Mouse (Mus musculus) MEL (cell line): ENCODE data around the gene Spcs3. TPM values are rescaled to one million over a fixed set of nuclear protein-coding genes. Genes with fewer than 3 reads are reported as not detected.
"Not testable (repeated sequence)": the region's sequence is repeated elsewhere in the genome, so short reads cannot be mapped to it uniquely, and the experiment has no call there.

ENCODE experiments used
- DNase-seq: peaks from one replicate; pipeline ENCODE4 v3.0.0; 2011; ENCODE audit warnings: low read depth, low spot score
- H3K27ac ChIP-seq: 2 replicates; pipeline ENCODE4 v1.5.1; 2012; ENCODE audit warnings: low read depth, mild to moderate bottlenecking, control low read depth, low read length, moderate library complexity; ENCODE audit not compliant: control insufficient read depth
- H3K27me3 ChIP-seq, 2 experiments: fragments of 150-350 bp in 1 of 2; sonication (generic) in 1 of 2; 2 replicates each; pipeline ENCODE4 v1.6.1; 2012; ENCODE audit warnings: low read length in 2 of 2, mild to moderate bottlenecking in 2 of 2, improper control_type of control experiment in 1 of 2, moderate library complexity in 1 of 2; ENCODE audit not compliant: insufficient read depth in 2 of 2, control insufficient read depth in 1 of 2
- H3K36me3 ChIP-seq, 2 experiments: 2 replicates each; pipeline ENCODE4 v1.6.1; 2012 to 2014; ENCODE audit warnings: low read length in 2 of 2, improper control_type of control experiment in 1 of 2, inconsistent platforms in 1 of 2, mild to moderate bottlenecking in 1 of 2; ENCODE audit not compliant: insufficient read depth in 2 of 2, control insufficient read depth in 1 of 2
- H3K4me1 ChIP-seq, 2 experiments: fragments of 150-350 bp in 1 of 2; sonication (generic) in 1 of 2; 2 replicates each; pipeline ENCODE4 v1.6.1; 2012; ENCODE audit warnings: low read length in 2 of 2, improper control_type of control experiment in 1 of 2, mild to moderate bottlenecking in 1 of 2; ENCODE audit not compliant: insufficient read depth in 2 of 2, control insufficient read depth in 1 of 2
- H3K4me3 ChIP-seq, 2 experiments: fragments of 150-350 bp in 1 of 2; sonication (generic) in 1 of 2; 2 replicates each; pipeline ENCODE4 v1.5.1; 2012; ENCODE audit warnings: low read depth in 2 of 2, low read length in 2 of 2, mild to moderate bottlenecking in 2 of 2, moderate library complexity in 2 of 2, control low read depth in 1 of 2, improper control_type of control experiment in 1 of 2; ENCODE audit not compliant: control insufficient read depth in 1 of 2, insufficient read depth in 1 of 2
- H3K79me2 ChIP-seq: 2 replicates; pipeline ENCODE4 v1.6.1; 2012; ENCODE audit warnings: mild to moderate bottlenecking, low read length, moderate library complexity; ENCODE audit not compliant: control insufficient read depth, poor library complexity, insufficient read depth
- H3K9ac ChIP-seq: 2 replicates; pipeline ENCODE4 v1.6.1; 2012; ENCODE audit warnings: low read depth, mild to moderate bottlenecking, control low read depth, low read length, moderate library complexity; ENCODE audit not compliant: control insufficient read depth, poor library complexity, severe bottlenecking
- H3K9me3 ChIP-seq: fragments of 150-350 bp; sonication (generic); replicated peaks from 2 replicates; pipeline ENCODE4 v1.6.1; 2012; ENCODE audit warnings: mild to moderate bottlenecking, low read length, improper control_type of control experiment, moderate library complexity; ENCODE audit not compliant: insufficient read depth
- BHLHE40 ChIP-seq: IDR thresholded peaks from 2 replicates; pipeline ENCODE4 v1.6.1; 2012; ENCODE audit warnings: low read depth, mild to moderate bottlenecking, inconsistent platforms, low read length, improper control_type of control experiment, borderline replicate concordance
- EP300 ChIP-seq, 2 experiments: IDR thresholded peaks; 2 replicates each; pipeline ENCODE4 v1.6.1; 2011; ENCODE audit warnings: improper control_type of control experiment in 2 of 2, low read length in 2 of 2, low read depth in 1 of 2, mild to moderate bottlenecking in 1 of 2
- ETS1 ChIP-seq: IDR thresholded peaks from 2 replicates; pipeline ENCODE4 v1.6.1; 2012; ENCODE audit warnings: low read depth, mild to moderate bottlenecking, inconsistent platforms, low read length, improper control_type of control experiment, moderate library complexity
- GATA1 ChIP-seq: IDR thresholded peaks from 2 replicates; pipeline ENCODE4 v1.6.1; 2011; ENCODE audit warnings: low read depth, low read length, improper control_type of control experiment
- HCFC1 ChIP-seq: IDR thresholded peaks from 2 replicates; pipeline ENCODE4 v1.6.1; 2012; ENCODE audit warnings: low read depth, mild to moderate bottlenecking, inconsistent platforms, low read length, improper control_type of control experiment, moderate library complexity
- KAT2A ChIP-seq: conservative IDR thresholded peaks from 2 replicates; pipeline ENCODE4 v1.6.1; 2012; ENCODE audit warnings: low read depth, low read length, improper control_type of control experiment, inconsistent platforms
- MAX ChIP-seq: IDR thresholded peaks from 2 replicates; pipeline ENCODE4 v1.6.1; 2011; ENCODE audit warnings: low read length, improper control_type of control experiment
- MXI1 ChIP-seq: IDR thresholded peaks from 2 replicates; pipeline ENCODE4 v1.6.1; 2011; ENCODE audit warnings: mild to moderate bottlenecking, low read depth, low read length, improper control_type of control experiment
- MYB ChIP-seq: IDR thresholded peaks from 2 replicates; pipeline ENCODE4 v1.6.1; 2011; ENCODE audit warnings: mild to moderate bottlenecking, low read depth, low read length, improper control_type of control experiment
- MYC ChIP-seq: IDR thresholded peaks from 2 replicates; pipeline ENCODE4 v1.6.1; 2011; ENCODE audit warnings: low read depth, mild to moderate bottlenecking, low read length, improper control_type of control experiment, moderate library complexity
- POLR2AphosphoS2 ChIP-seq: IDR thresholded peaks from 2 replicates; pipeline ENCODE4 v1.6.1; 2011; ENCODE audit warnings: low read length, improper control_type of control experiment
- RCOR1 ChIP-seq: IDR thresholded peaks from 2 replicates; pipeline ENCODE4 v1.6.1; 2012; ENCODE audit warnings: low read depth, mild to moderate bottlenecking, inconsistent platforms, low read length, improper control_type of control experiment
- SIN3A ChIP-seq: IDR thresholded peaks from 2 replicates; pipeline ENCODE4 v1.6.1; 2012; ENCODE audit warnings: low read length, improper control_type of control experiment, inconsistent platforms
- TAL1 ChIP-seq: IDR thresholded peaks from 2 replicates; pipeline ENCODE4 v1.6.1; 2012; ENCODE audit warnings: mild to moderate bottlenecking, inconsistent platforms, low read length, moderate library complexity, mixed read lengths
- TCF12 ChIP-seq: IDR thresholded peaks from 2 replicates; pipeline ENCODE4 v1.6.1; 2014; ENCODE audit warnings: low read depth, mild to moderate bottlenecking, inconsistent platforms, low read length, improper control_type of control experiment, moderate library complexity
- USF2 ChIP-seq, 2 experiments: IDR thresholded peaks; 2 replicates each; pipeline ENCODE4 v1.6.1; 2011 to 2012; ENCODE audit warnings: improper control_type of control experiment in 2 of 2, low read length in 2 of 2, borderline replicate concordance in 1 of 2, inconsistent platforms in 1 of 2, low read depth in 1 of 2, mild to moderate bottlenecking in 1 of 2; ENCODE audit not compliant: insufficient read depth in 1 of 2
- ZMIZ1 ChIP-seq: IDR thresholded peaks from 2 replicates; pipeline ENCODE4 v1.6.1; 2012; ENCODE audit warnings: low read depth, mild to moderate bottlenecking, inconsistent platforms, low read length, improper control_type of control experiment, moderate library complexity
- ZNF384 ChIP-seq: IDR thresholded peaks from 2 replicates; pipeline ENCODE4 v1.6.1; 2012; ENCODE audit warnings: low read depth, mild to moderate bottlenecking, inconsistent platforms, low read length, improper control_type of control experiment
- polyA plus RNA-seq, 2 experiments: library from polyadenylated mRNA; stranded (reverse) in 1 of 2; unstranded in 1 of 2; fragments of >175 nt in 1 of 2; fragments of >200 nt in 1 of 2; gene quantifications; 2 replicates each; pipeline versions ENCODE4 v1.2.1 to v1.2.4; 2012; ENCODE audit warnings: low replicate concordance in 2 of 2, low read depth in 1 of 2; ENCODE audit not compliant: insufficient read length in 2 of 2, insufficient read depth in 1 of 2, missing spikeins in 1 of 2
- total RNA-seq: library from RNA; depleted of rRNA; stranded (reverse); fragments of 300-350 nt; gene quantifications from 2 replicates; pipeline ENCODE4 v1.2.3, GENCODE M21; 2012

Gene Spcs3
- total and polyA plus RNA-seq, 3 experiments: 69.0 to 140 (median 78.0) TPM

DNA sequence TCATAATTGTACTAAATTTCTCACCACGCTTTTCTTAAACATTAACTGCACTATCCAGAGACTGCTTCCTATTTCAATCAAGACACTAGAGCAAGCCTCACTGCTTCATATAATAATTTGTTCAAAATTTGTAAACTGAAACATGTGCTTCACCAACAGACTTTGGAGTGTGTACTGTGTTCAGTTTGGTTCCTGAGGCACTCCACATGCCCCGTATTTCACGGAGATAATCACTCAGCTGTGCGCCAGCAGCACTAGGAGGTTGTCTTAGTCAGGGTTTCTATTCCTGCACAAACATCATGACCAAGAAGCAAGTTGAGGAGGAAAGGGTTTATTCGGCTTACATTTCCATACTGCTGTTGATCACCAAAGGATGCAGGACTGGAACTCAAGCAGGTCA is 17.6 kb downstream of the Spcs3 start:
- peak; percentile 54 for DNase-seq
- not testable (repeated sequence) for H3K79me2 ChIP-seq, H3K9me3 ChIP-seq, H3K27me3 ChIP-seq
- peak overlapping the region; percentile 86 for H3K27ac ChIP-seq
- peaks cover 2 to 20% of the 10 kb centered on the region in 2 experiments; a peak in 3 of 4 replicates for H3K36me3 ChIP-seq
- H3K9ac ChIP-seq: peak overlapping the region; percentile 49; the same call in 1 of the 2 replicates
- H3K4me1 ChIP-seq: peaks cover 0 to 18% of the 10 kb centered on the region in 2 experiments
- H3K4me3 ChIP-seq: peak overlapping the region in 1 of 2 experiments; percentile 35; a peak in 3 of 4 replicates
- TF ChIP-seq MXI1: 0 out of 2 replicates have a peak, but pooled peaks have one; percentile 12
- TF ChIP-seq MYC: peak; percentile 16; the same call in 1 of the 2 replicates
- TF ChIP-seq MAX: 0 out of 2 replicates have a peak, but pooled peaks have one; percentile 4

DNA sequence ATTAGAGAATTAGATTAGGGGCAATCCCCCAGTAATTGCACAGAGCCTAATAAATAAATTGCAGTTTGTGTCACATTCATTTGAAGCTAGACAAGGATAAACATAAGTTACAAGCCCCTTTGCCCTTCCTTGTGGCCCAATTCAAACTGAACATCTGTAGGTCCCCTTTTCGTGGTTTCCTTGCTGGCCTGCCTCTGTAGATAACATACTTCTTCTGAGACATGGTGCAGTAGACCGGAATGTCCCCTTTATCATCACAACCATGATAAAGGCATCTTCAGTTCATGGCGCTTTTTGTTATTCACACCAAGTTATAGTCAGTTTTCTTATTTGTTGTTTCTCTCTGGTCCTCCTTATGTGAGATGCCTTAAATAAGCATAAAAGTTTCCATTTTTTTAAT is 18.0 kb downstream of the Spcs3 start:
- peak overlapping the region; percentile 86 for H3K27ac ChIP-seq
- no peaks in the 10 kb centered on the region for H3K79me2 ChIP-seq
- peaks cover under 1 to 20% of the 10 kb centered on the region in 2 experiments; a peak in 3 of 4 replicates for H3K36me3 ChIP-seq
- peak; percentile 83 for DNase-seq
- no peaks in the 10 kb centered on the region for H3K9me3 ChIP-seq
- peak overlapping the region in 1 of 2 experiments; percentile 35; a peak in 2 of 4 replicates for H3K4me3 ChIP-seq
- TF ChIP-seq TCF12 (peak; percentile 96), ZMIZ1 (0 out of 2 replicates have a peak, but pooled peaks have one; percentile 48), EP300 (IDR thresholded peaks at IDR 0.05; ENCODE audit: low read depth in 1 of 2, low read length in 2 of 2) (peak; percentile 94 to 95), POLR2AphosphoS2 (0 out of 2 replicates have a peak, but pooled peaks have one; percentile 28), GATA1 (peak; percentile 96), KAT2A (no peak), ETS1 (peak; percentile 85), SIN3A (peak; percentile 79; the same call in 1 of the 2 replicates), MYB (peak; percentile 62), ZNF384 (no peak), TAL1 (peak; percentile 93), BHLHE40 (no peak), RCOR1 (peak; percentile 77), HCFC1 (0 out of 2 replicates have a peak, but pooled peaks have one; percentile 23), MYC (peak; percentile 70; the same call in 1 of the 2 replicates), USF2 (IDR thresholded peaks at IDR 0.05; ENCODE audit: borderline replicate concordance in 1 of 2, insufficient read depth in 1 of 2, low read depth in 1 of 2, low read length in 2 of 2) (no peak), MXI1 (0 out of 2 replicates have a peak, but pooled peaks have one; percentile 17)
- H3K4me1 ChIP-seq: peaks cover 2 to 18% of the 10 kb centered on the region in 2 experiments
- H3K9ac ChIP-seq: peak overlapping the region; percentile 48; the same call in 1 of the 2 replicates
- no peaks in the 10 kb centered on the region for H3K27me3 ChIP-seq
